Mouse (Mus musculus): Measurements from ENCODE around the gene 1520401A03Rik. TPM values are rescaled to one million over a fixed set of nuclear protein-coding genes. Genes with fewer than 3 reads are reported as not detected.

1520401A03Rik gene
- total RNA-seq, 2 experiments from 2014 or later = not detected

GRCm38 (mm10) chr17:23749400-23750191, 27.0 kb upstream of the 1520401A03Rik start:
- no peak for TF ChIP-seq CTCF (IDR thresholded peaks at IDR 0.05)
- Histone ChIP-seq H3K27ac (peak overlapping the region; percentile 84), H3K4me3 (peak overlapping the region; percentile 69)
- DNase-seq = peak; percentile 14
- intact Hi-C loops (cut with DNase I) = loop anchor here (2.0 to 5.0 kb wide), 3 partner anchors 21 to 213 kb away; partner anchors contain the start of genes Flywch1 and Prss32

DNA sequence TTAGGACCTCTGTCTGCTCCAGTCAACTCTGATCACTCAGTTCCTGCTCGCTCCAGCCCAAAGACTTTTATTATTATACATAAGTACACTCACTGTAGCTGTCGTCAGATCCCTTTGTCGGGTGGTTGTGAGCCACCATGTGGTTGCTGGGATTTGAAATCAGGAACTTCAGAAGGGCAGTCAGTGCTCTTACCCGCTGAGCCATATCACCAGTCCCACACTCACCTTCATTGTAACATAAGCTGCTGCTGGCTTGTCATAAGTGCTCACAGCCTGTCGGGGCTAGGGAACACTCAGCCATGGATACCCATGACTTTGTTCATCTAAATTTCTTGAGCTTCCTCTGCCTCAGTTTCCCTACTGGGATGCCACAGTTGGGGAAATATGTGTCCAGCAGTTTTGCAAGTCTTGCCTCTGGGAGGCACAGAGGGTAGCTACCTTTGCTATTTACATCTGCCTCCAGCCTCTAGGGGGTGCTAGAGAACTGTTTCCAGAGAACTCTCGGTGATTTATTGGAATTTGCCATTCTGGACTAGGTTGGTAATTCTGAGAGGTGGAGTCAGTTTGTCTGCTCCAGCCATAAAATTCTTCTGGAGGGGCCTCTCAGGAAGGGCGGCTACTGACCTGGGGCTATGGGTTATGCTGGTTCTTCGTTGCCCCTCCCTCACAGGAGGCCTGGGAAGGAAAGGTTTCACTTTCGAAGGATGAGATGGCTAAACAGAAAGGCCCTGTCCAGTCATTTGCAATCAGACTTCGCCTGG, 26.2 kb upstream of the 1520401A03Rik start:
- peak overlapping the region; percentile 84 for H3K27ac ChIP-seq
- intact Hi-C loops (cut with DNase I) = loop anchor here (2.0 to 5.0 kb wide), 3 partner anchors 22 to 213 kb away; partner anchors contain the start of genes Flywch1 and Prss32
- peak overlapping the region; percentile 69 for H3K4me3 ChIP-seq
- TF ChIP-seq CTCF (IDR thresholded peaks at IDR 0.05) = peak; percentile 91
- peak; percentile 73 for DNase-seq

DNA sequence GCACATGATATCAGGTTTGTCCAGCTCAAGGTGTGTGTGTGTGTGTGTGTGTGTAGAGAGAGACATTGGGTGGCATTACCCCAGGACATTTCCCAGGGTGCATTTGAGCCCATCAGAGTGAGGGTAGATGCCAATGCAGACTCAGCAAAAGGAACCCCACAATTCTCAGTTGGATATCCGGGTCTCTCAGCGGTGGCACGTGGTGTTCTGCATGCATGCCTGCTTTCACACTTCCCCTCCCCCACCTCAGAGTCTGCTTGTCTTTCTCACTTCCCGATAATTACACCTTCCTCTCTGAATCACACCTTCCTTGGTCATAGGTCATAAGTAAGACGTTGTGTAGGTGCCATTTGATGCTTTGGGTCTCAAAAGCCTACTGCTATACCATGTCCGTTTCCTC, 25.4 kb upstream of the 1520401A03Rik start:
- intact Hi-C loops (cut with DNase I) = loop anchor here (2.0 to 5.0 kb wide), 3 partner anchors 23 to 214 kb away; partner anchors contain the start of genes Flywch1 and Prss32
- no peak for TF ChIP-seq CTCF (IDR thresholded peaks at IDR 0.05)
- Histone ChIP-seq H3K4me3 (no peak overlapping the region), H3K27ac (no peak overlapping the region)
- no peak for DNase-seq

DNA sequence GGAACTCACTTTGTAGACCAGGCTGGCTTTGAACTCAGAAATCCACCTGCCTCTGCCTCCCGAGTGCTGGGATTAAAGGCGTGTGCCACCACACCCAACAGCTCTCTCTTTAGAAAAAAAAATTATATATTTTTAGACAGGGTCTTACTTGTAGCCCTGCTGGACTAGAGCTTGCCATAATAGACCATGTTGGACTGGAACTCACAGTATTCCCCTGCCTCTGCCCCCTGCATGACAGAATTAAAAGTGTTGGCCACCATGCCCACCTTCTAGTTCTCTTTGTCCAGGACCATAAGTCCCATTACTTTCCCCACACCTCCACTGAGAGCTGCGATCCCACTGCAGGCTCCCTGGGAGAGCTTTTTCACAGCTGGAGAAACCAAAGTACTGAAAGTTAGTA, 24.9 kb upstream of the 1520401A03Rik start:
- DNase-seq = peak; percentile 4
- no peak overlapping the region for H3K4me3 ChIP-seq
- TF ChIP-seq CTCF (IDR thresholded peaks at IDR 0.05) = no peak
- intact Hi-C loops (cut with DNase I) = loop anchor here (5.0 kb wide), 1 partner anchor 215 kb away; no protein-coding TSS in a partner anchor
- H3K27ac ChIP-seq = no peak overlapping the region

GRCm38 (mm10) chr17:23746767-23747166, 24.2 kb upstream of the 1520401A03Rik start:
- Histone ChIP-seq H3K4me3 (no peak overlapping the region), H3K27ac (no peak overlapping the region)
- TF ChIP-seq CTCF (IDR thresholded peaks at IDR 0.05) = no peak
- intact Hi-C loops (cut with DNase I) = loop anchor here (5.0 kb wide), 1 partner anchor 216 kb away; no protein-coding TSS in a partner anchor
- peak; percentile 11 for DNase-seq

DNA sequence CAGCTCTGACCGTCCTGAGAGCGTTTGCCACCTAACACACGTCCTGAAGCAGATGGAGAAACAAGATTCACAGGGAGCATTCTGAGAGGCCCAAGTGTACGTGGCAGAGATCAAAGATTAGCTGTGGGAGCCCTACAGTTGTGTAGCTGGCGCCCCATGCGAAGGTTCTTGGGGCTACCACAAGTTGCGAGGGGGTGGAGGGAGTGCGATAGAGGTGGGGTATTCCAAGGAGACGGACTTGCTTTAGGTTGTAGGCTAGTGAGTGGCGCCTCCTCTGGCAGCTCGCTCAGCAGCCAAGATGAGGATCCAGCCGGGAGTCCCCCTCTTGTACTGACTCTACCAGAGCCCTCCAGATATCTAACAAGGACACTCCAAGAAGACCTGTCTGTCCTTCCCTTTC, 23.7 kb upstream of the 1520401A03Rik start:
- Histone ChIP-seq H3K4me3 (no peak overlapping the region), H3K27ac (no peak overlapping the region)
- peak; percentile 18; the same call in 1 of the 2 replicates for TF ChIP-seq CTCF (IDR thresholded peaks at IDR 0.05)
- no peak for DNase-seq
- intact Hi-C loops (cut with DNase I) = loop anchor here (5.0 kb wide), 1 partner anchor 216 kb away; no protein-coding TSS in a partner anchor

- peak; percentile 20 for DNase-seq
- H3K27ac ChIP-seq = no peak within 1 kb of the TSS
- TF ChIP-seq CTCF (IDR thresholded peaks at IDR 0.05) = no peak
- intact Hi-C loops (cut with DNase I) = loop anchor here (5.0 kb wide), 1 partner anchor 217 kb away; no protein-coding TSS in a partner anchor
- H3K4me3 ChIP-seq = peak within 1 kb of the TSS; percentile 46
Measured at GRCm38 (mm10) chr17:23745301-23746251, 23.0 kb upstream of the 1520401A03Rik start, which contains the start of gene Kremen2. Gene Kremen2 (minus strand): TSS chr17:23745833.

GRCm38 (mm10) chr17:23744651-23745050, 22.1 kb upstream of the 1520401A03Rik start:
- intact Hi-C loops (cut with DNase I) = loop anchor here (5.0 kb wide), 1 partner anchor 218 kb away; no protein-coding TSS in a partner anchor
- Histone ChIP-seq H3K27ac (no peak overlapping the region), H3K4me3 (no peak overlapping the region)
- TF ChIP-seq CTCF (IDR thresholded peaks at IDR 0.05) = no peak
- no peak for DNase-seq

DNA sequence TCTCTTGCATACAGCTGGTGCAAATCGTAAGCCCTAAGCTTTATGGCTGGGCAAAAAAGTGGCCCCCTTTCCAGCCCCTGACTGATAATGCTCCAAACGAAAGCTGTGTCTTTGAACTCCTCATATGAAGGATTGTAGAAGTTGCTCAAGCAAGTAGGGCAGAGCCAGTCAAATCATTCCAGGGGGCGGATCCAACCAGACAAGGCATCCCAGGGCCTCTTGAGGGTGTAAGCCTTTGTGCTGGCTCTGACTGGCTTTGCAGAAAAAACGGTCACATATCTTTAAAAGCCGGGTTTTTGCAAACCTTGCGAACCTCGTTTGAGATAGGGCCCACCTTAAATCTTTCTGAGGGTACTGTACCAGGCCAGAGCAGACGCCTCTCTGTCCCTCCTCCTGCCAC, 21.5 kb upstream of the 1520401A03Rik start:
- no peak for DNase-seq
- intact Hi-C loops (cut with DNase I) = no loop called here
- H3K4me3 ChIP-seq = no peak overlapping the region
- no peak for TF ChIP-seq CTCF (IDR thresholded peaks at IDR 0.05)
- no peak overlapping the region for H3K27ac ChIP-seq

DNA sequence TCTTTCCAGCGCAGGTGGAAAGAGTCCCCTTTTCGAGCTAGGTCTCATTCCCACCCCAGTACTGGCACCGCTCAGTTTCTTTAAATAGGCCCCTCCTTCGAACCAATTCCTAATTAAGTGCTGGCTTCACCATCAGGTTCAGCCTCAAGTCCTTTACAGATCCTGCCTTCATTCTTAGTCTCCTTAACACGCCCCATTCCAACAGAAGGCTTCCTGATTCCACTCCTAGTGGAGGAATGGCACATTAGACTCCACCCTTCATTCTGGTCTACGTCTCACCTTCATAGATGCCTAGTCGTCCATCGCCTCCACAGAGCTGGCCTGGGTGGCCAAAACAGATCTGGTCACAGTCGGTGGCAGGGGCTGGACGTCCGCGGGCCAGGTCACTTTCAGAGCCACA, 20.4 kb upstream of the 1520401A03Rik start:
- TF ChIP-seq CTCF (IDR thresholded peaks at IDR 0.05) = no peak
- intact Hi-C loops (cut with DNase I) = no loop called here
- Histone ChIP-seq H3K4me3 (no peak overlapping the region; the same call in 1 of the 2 replicates), H3K27ac (no peak overlapping the region)
- no peak for DNase-seq

DNA sequence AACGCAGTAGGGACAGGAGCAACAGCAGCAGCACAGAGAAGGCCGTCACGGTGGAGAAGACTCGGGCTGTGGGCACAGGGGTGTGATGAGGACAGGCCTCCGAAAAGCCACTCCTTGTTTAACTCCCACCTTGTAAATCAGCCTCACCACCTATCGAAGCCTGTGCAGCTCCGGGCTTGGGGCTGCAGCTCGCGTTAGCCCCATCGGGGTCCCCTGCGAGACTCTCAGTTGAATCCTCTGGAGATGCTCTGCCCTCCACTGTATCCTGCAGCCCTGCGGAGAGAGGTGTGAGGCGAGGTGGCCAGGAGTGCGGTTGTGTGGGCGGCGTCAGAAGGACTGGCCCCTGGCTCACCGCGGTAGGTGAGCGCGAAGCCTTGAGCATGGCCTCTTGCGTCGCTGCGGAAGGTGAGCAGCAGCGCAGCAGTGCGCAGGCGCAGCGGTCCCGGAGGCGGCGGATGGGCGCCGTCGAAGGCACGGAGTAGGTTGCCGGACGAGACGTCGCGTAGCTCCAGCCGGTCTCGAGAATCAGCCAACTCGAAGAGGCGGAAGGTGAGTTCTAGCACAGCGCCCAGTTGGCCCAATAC, 19.7 kb upstream of the 1520401A03Rik start:
- no peak for TF ChIP-seq CTCF (IDR thresholded peaks at IDR 0.05)
- Histone ChIP-seq H3K27ac (no peak overlapping the region), H3K4me3 (peak overlapping the region; percentile 55)
- DNase-seq = no peak
- intact Hi-C loops (cut with DNase I) = no loop called here
